Mouse (Mus musculus) urinary bladder, adult 18-20 months (tissue): ENCODE data around the gene Rpl3l.
"Not testable (repeated sequence)": the region's sequence is repeated elsewhere in the genome, so short reads cannot be mapped to it uniquely, and the experiment has no call there.

Experiments
- DNase-seq, 2 experiments: peaks; one replicate each; pipeline ENCODE4 v3.0.0; 2022; ENCODE audit warnings: low spot score in 2 of 2, mixed read lengths in 2 of 2

The Rpl3l gene

GRCm38 (mm10) chr17:24727618-24728017 lies at the start of gene Rpl3l:
Gene Rpl3l, plus strand, starts transcription at chr17:24727820.
- no peak for DNase-seq

- no peak for DNase-seq
Measured at GRCm38 (mm10) chr17:24686514-24686913, 41.1 kb upstream of the Rpl3l start.

- peak in 1 of 2 experiments; percentile 58 for DNase-seq
Measured at GRCm38 (mm10) chr17:24687146-24687595, 40.4 kb upstream of the Rpl3l start.

GRCm38 (mm10) chr17:24687599-24687998 lies 40.0 kb upstream of the Rpl3l start:
- no peak for DNase-seq

GRCm38 (mm10) chr17:24689251-24690081 lies 38.2 kb upstream of the Rpl3l start, which contains the start of gene Syngr3:
Gene Syngr3, minus strand, starts transcription at chr17:24689955.
- no peak for DNase-seq

GRCm38 (mm10) chr17:24692385-24692784 lies 35.2 kb upstream of the Rpl3l start:
- DNase-seq, result no peak

GRCm38 (mm10) chr17:24695326-24696010 lies 32.2 kb upstream of the Rpl3l start:
- peak in 1 of 2 experiments; percentile 44 for DNase-seq

- DNase-seq, result peak; percentile 78 to 85
Measured at GRCm38 (mm10) chr17:24696011-24696697, 31.5 kb upstream of the Rpl3l start, which contains the start of the genes Gfer and Noxo1. Gene Gfer, minus strand, starts transcription at chr17:24696156. Gene Noxo1, plus strand, starts transcription at chr17:24696234.

GRCm38 (mm10) chr17:24697985-24698384 lies 29.6 kb upstream of the Rpl3l start:
- DNase-seq, result no peak

GRCm38 (mm10) chr17:24698715-24699114 lies 28.9 kb upstream of the Rpl3l start:
- DNase-seq, result no peak

- no peak for DNase-seq
Measured at GRCm38 (mm10) chr17:24699473-24699872, 28.1 kb upstream of the Rpl3l start.

GRCm38 (mm10) chr17:24701251-24701650 lies 26.4 kb upstream of the Rpl3l start:
- no peak for DNase-seq

GRCm38 (mm10) chr17:24705821-24706220 lies 21.8 kb upstream of the Rpl3l start:
- no peak for DNase-seq

- peak; percentile 84 to 89 for DNase-seq
Measured at GRCm38 (mm10) chr17:24706982-24707800, 20.4 kb upstream of the Rpl3l start, which contains the start of gene Tbl3. Gene Tbl3, minus strand, starts transcription at chr17:24707660.

- no peak for DNase-seq
Measured at GRCm38 (mm10) chr17:24707801-24708425, 19.7 kb upstream of the Rpl3l start.

GRCm38 (mm10) chr17:24708646-24709045 lies 19.0 kb upstream of the Rpl3l start:
- DNase-seq, result no peak

GRCm38 (mm10) chr17:24715556-24715955 lies 12.1 kb upstream of the Rpl3l start:
- no peak for DNase-seq

- no peak for DNase-seq
Measured at GRCm38 (mm10) chr17:24716166-24716682, 11.4 kb upstream of the Rpl3l start.

- no peak for DNase-seq
Measured at GRCm38 (mm10) chr17:24717943-24718342, 9.7 kb upstream of the Rpl3l start, which contains the start of the genes Rnf151 and Rps2. Gene Rnf151, minus strand, starts transcription at chr17:24718063. Gene Rps2, plus strand, starts transcription at chr17:24718116.

GRCm38 (mm10) chr17:24718938-24719337 lies 8.7 kb upstream of the Rpl3l start:
- not testable (repeated sequence) for DNase-seq
